Mouse (Mus musculus) adrenal gland, postnatal 14 days (tissue): ENCODE measurements at regions not wholly inside any gene's neighbourhood (a gene's known extent, or its start where the extent isn't known, plus 50 kb on each side); places are given as distances from the start of the nearest gene placed in this dataset.
A peak's percentile ranks its signal among the peaks of the same experiment; 100 is the strongest.

Experiments used
- DNase-seq: peaks from one replicate; pipeline ENCODE4 v3.0.0; 2021; ENCODE audit warnings: mixed read lengths

DNA sequence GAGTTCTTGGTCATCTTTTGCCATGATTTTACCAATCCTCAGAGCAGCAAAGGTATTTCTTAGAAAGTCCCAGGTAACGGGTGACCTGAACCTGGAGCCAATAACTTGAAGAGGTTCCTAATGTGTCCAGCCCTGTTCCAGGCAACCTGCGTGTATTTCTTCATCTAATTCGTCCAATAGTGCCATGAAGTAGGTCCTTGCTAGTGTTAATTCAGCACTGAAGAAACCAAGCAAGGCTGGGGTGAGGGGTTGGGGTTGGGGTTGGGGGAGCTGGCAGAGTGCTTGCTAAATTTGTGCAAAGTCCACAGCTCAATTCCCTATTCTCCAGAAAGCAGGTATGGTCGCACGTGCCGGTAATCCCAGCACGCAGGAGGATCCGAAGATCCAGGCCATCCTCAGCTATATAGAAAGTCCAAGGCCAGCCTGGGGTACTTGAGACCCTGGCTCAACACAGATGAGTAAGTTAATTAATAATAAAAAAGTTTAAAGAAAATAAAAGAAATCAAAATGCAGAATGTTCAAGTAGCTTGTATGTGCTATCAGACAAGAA is 54.6 kb upstream of the Cpsf6 start:
- no peak for DNase-seq

DNA sequence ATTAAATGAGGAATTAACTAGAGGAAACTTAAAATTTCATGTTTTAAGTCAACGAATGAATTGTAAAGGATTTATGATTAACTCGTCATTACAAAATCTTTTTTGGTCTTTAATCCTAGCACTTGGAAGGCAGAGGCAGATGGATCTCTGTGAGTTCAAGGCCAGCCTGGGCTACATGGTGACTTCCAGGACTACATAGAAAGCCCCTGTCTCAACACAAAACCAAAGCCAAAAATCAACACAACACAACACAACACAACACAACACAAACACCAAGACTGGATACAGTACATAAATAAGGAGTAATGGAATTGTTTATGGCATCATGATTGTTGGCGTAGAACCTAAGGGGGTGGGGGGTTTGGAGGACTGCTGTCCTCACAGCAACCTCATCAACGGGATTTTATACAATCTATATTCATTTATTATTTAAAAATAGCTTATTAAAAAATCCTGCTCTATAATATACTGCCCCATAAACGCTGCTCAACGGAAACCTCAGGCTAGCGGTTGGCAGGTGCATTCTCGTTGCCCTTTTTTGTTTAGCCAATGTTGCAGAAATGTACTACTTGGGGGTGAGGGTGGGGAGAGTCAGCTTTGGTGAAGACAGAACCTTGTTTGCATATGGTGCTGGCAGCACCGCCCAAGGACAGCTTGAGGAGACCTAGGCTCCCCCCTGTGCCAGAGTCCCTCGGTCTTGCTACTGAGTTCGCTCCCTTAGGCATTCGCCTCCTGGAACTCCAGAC is 53.9 kb upstream of the Cpsf6 start:
- no peak for DNase-seq

DNA sequence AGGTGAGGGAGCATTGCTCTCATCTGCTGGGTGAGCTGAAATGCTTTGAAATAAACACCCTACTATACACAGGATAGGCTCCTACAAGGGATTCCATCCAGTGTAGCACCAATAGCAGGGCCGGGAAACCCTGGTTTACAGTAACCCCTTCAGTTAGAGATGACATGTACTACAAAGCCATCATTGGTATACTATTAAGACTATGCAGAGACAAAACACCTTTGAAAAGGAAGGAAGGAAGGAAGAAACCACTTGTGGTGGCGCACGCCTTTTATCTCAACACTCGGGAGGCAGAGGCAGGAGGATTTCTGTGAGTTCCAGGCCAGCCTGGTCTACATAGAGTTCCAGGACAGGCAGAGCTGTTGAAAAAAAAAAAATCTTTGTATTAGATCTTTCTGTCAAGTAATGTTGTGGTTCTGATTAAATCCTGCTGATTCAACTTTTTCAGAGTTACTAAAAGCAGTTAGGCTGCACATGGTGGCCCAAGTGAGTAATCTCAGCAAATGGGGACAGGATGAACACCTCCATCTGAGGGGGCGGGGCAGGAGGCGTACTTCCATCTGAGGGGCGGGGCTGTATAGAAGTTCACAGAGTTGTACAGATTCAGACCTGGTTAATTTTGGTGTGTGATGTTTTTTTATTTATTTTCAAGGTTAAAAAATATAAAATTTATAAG is 53.2 kb upstream of the Cpsf6 start:
- DNase-seq: no peak

DNA sequence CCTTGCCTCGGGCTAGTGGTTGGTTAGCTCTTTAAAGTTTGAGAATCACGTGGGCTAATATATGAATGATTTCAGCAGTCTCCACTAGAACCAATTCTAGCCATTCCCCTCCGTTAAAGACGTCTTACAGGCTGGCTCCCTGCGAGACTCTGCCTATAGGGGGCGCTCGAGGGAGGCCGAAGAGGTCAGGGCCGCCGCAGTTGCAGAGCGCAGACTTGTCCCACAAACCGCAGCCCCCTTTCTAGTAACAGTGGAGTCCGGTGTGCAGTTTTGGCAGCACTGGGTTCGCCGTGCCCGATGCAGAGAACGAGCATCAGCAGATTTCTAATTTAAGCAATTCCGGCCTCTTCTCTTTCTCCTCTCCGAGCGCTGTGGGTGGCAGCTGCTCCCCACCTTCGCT is 52.6 kb upstream of the Cpsf6 start:
- DNase-seq: peak; percentile 86

DNA sequence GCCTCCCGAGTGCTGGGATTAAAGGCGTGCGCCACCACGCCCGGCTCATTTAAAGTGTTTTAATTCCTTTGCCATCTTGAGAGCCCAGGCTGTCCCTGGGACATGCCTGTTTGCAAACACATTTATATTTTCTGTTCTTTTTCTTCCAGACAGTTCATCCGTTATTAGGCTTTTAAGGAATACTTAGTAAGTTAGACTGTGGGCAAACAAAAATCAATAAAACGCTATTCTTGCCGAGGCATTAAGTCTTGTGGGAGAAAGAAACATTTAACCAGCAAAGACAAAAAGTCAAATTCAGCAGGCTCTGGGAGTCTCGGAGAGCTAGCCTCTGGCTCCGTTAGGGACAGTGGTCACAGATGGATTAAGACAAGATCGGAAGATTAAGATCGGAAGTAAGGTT is 52.0 kb upstream of the Cpsf6 start:
- no peak for DNase-seq

DNA sequence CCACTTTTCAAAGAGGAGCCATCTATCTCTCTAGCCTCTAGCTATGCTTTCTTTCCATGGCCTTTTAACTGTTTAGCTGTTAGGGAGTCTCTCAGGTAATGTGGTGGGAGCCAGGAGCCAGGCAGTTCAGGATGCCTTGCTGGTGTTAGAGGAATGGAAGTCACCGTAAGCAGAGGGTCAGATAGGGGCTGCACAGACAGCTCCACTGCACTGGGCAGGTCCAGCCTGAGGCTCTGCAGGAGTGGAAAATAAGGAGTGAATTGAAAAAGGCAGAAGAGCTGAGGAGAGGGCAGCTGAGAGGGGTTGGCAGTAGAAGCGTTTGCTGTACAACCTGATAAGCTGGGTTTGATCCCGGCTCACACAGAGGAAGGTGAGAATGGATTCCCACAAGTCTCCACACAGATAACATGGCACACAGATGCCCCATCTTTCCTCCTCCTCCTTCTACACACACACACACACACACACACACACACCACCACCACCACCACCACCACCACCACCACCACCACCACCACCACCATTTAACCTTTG is 51.3 kb upstream of the Cpsf6 start:
- DNase-seq: no peak

DNA sequence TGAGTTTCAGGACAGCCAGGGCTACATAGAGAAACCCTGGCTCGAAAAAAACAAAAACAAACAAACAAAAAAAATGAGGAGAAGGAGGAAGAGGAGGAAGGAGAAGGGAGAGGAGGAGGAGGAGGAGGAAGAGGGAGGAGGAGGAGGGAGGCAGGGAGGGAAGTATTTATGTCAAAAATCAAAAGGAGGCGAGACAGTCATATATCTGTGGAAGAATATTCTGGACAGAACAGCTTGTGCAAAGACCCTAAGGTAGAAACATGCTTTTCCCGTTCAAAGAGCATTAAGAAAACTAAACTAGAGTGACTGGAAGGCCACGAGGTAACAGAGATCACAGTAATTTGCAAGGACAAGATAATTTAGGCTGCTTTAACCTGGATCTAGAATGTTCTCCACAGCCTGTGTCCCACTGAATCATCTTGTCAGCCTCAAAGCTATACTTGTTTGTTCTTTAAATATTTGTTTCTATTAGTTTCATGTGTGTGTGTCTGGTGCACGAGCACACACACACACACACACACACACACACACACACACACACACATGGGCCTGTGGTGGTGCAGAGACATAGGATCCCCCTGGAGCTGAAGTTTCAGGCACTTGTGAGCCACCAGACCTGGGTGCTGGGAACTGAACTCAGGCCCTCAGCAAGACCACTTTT is 50.5 kb upstream of the Cpsf6 start:
- no peak for DNase-seq

DNA sequence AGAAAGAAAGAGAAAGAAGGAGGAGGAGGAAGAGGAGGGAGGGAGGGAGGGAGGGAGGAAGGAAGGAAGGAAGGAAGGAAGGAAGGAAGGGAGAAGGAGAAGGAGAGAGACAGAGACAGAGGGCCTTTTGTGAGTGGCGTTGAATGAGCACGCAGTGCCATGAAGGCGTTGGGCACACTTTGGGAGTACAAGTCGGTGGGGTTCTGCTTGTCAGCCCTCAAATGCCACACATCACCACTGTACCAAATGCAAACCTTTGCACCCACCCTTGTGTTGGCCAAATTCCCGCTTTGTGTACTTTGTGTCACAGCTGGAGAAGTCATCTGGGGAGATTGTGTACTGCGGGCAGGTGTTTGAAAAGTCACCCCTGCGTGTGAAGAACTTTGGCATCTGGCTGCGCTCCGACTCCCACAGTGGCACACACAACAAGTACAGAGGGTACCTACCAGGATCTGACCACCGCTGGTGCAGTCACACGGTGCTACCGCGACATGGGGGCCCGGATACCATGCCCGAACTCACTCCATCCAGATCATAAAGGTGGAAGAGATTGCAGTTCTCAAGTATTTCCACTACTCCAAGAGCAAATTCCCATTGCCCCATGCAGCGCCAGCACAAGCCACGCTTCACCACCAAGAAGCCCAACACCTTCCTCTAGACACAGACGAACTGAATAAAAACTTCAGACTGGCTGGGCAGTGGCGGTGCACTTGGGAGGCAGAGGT is 49.8 kb upstream of the Cpsf6 start:
- no peak for DNase-seq
